Mouse (Mus musculus): Measurements from ENCODE around the gene Itsn2.
A peak's percentile ranks its signal among the peaks of the same experiment; 100 is the strongest.
"Not testable (repeated sequence)": the region's sequence is repeated elsewhere in the genome, so short reads cannot be mapped to it uniquely, and the experiment has no call there.

Itsn2 gene

GRCm38 (mm10) chr12:4715606-4716005 is 123.2 kb downstream of the Itsn2 start:
- DNase-seq: no peak

GRCm38 (mm10) chr12:4717417-4717816 is 125.0 kb downstream of the Itsn2 start:
- peak; percentile 57 for DNase-seq

- no peak for DNase-seq
Measured at GRCm38 (mm10) chr12:4719066-4719761, 126.8 kb downstream of the Itsn2 start.

GRCm38 (mm10) chr12:4719762-4720754 is 127.6 kb downstream of the Itsn2 start:
- no peak for DNase-seq

GRCm38 (mm10) chr12:4729165-4729564 is 136.7 kb downstream of the Itsn2 start:
- DNase-seq: no peak

- DNase-seq: no peak
Measured at GRCm38 (mm10) chr12:4731629-4732028, 139.2 kb downstream of the Itsn2 start.

- no peak for DNase-seq
Measured at GRCm38 (mm10) chr12:4732332-4732731, 139.9 kb downstream of the Itsn2 start.

- DNase-seq: no peak
Measured at GRCm38 (mm10) chr12:4738031-4738576, 145.7 kb downstream of the Itsn2 start, which contains the start of gene Fam228a. Gene Fam228a (minus strand): TSS chr12:4738430.

GRCm38 (mm10) chr12:4740823-4741222 is 148.4 kb downstream of the Itsn2 start:
- no peak for DNase-seq

GRCm38 (mm10) chr12:4742183-4742582 is 149.7 kb downstream of the Itsn2 start:
- DNase-seq: no peak

- DNase-seq: no peak
Measured at GRCm38 (mm10) chr12:4744486-4744885, 152.0 kb downstream of the Itsn2 start.

- DNase-seq: not testable (repeated sequence)
Measured at GRCm38 (mm10) chr12:4754451-4754850, 162.0 kb downstream of the Itsn2 start.

- DNase-seq: no peak
Measured at GRCm38 (mm10) chr12:4757060-4757459, 164.6 kb downstream of the Itsn2 start.

Measured in embryo, embryonic 11 days (tissue).